Mouse (Mus musculus): ENCODE results near the gene Itpkc. TPM values are rescaled to one million over a fixed set of nuclear protein-coding genes. Genes with fewer than 3 reads are reported as not detected.

Itpkc gene
- polyA plus RNA-seq, 1 experiment from 2014 or later, result 9.5 TPM

- no peak for ATAC-seq (ENCODE audit: insufficient number of reproducible peaks, insufficient read depth, low FRiP score, low TSS enrichment, low read depth)
- Histone ChIP-seq H3K27ac (no peak overlapping the region), H3K9me3 (no peaks in the 10 kb centered on the region), H3K4me3 (replicated peaks) (no peak overlapping the region), H3K27me3 (no peaks in the 10 kb centered on the region), H3K36me3 (peaks cover 46% of the 10 kb centered on the region), H3K4me1 (replicated peaks) (peaks cover 38% of the 10 kb centered on the region), H3K9ac (replicated peaks) (no peak overlapping the region), H3K4me2 (no peak overlapping the region)
- 82% methylated on average over 6 of the region's 6 CpGs for WGBS
Measured at GRCm38 (mm10) chr7:27221939-27222338, 6.5 kb downstream of the Itpkc start.

- Histone ChIP-seq H3K4me1 (replicated peaks) (peaks cover 18% of the 10 kb centered on the region), H3K4me3 (replicated peaks) (no peak overlapping the region), H3K36me3 (peaks cover 61% of the 10 kb centered on the region), H3K9ac (replicated peaks) (no peak overlapping the region), H3K27me3 (no peaks in the 10 kb centered on the region), H3K9me3 (no peaks in the 10 kb centered on the region), H3K27ac (no peak overlapping the region), H3K4me2 (no peak overlapping the region)
- 75% methylated on average over 11 of the region's 11 CpGs for WGBS
- no peak for ATAC-seq (ENCODE audit: insufficient number of reproducible peaks, insufficient read depth, low FRiP score, low TSS enrichment, low read depth)
Measured at GRCm38 (mm10) chr7:27219937-27220336, 8.5 kb downstream of the Itpkc start.

- H3K27me3 ChIP-seq, result no peaks in the 10 kb centered on the region
- no peak overlapping the region for H3K4me2 ChIP-seq
- H3K36me3 ChIP-seq, result peaks cover 74% of the 10 kb centered on the region
- no peak overlapping the region for H3K27ac ChIP-seq
- H3K4me3 ChIP-seq (replicated peaks), result no peak overlapping the region
- H3K9me3 ChIP-seq, result no peaks in the 10 kb centered on the region
- no peak for ATAC-seq (ENCODE audit: insufficient number of reproducible peaks, insufficient read depth, low FRiP score, low TSS enrichment, low read depth)
- no peak overlapping the region for H3K9ac ChIP-seq (replicated peaks)
- H3K4me1 ChIP-seq (replicated peaks), result peaks cover 4% of the 10 kb centered on the region; the same call in 1 of the 2 replicates
- 80% methylated on average over 7 of the region's 7 CpGs for WGBS
Measured at GRCm38 (mm10) chr7:27218586-27218985, 9.9 kb downstream of the Itpkc start.

GRCm38 (mm10) chr7:27212626-27213025, 15.8 kb downstream of the Itpkc start:
- Histone ChIP-seq H3K9ac (replicated peaks) (no peak overlapping the region), H3K36me3 (peaks cover 90% of the 10 kb centered on the region), H3K9me3 (no peaks in the 10 kb centered on the region), H3K27me3 (no peaks in the 10 kb centered on the region), H3K4me1 (replicated peaks) (no peaks in the 10 kb centered on the region), H3K4me2 (no peak overlapping the region), H3K4me3 (replicated peaks) (no peak overlapping the region), H3K27ac (no peak overlapping the region)
- ATAC-seq (ENCODE audit: insufficient number of reproducible peaks, insufficient read depth, low FRiP score, low TSS enrichment, low read depth), result no peak
- WGBS, result 88% methylated on average over 2 of the region's 2 CpGs

GRCm38 (mm10) chr7:27203730-27204449, 24.6 kb downstream of the Itpkc start:
- Histone ChIP-seq H3K4me2 (no peak overlapping the region), H3K36me3 (peaks cover 76% of the 10 kb centered on the region)
- WGBS, result 91% methylated on average over 8 of the region's 8 CpGs

GRCm38 (mm10) chr7:27198779-27199178, 29.7 kb downstream of the Itpkc start:
- H3K36me3 ChIP-seq, result peaks cover 50% of the 10 kb centered on the region
- ATAC-seq (ENCODE audit: insufficient number of reproducible peaks, insufficient read depth, low FRiP score, low TSS enrichment, low read depth), result no peak
- 94% methylated on average over 8 of the region's 8 CpGs for WGBS

More at GRCm38 (mm10) chr7:27203730-27204449, 24.6 kb downstream of the Itpkc start:
- ATAC-seq (ENCODE audit: insufficient number of reproducible peaks, insufficient read depth, low FRiP score, low TSS enrichment, low read depth), result no peak
- Histone ChIP-seq H3K27me3 (no peaks in the 10 kb centered on the region), H3K9ac (replicated peaks) (no peak overlapping the region), H3K4me1 (replicated peaks) (no peaks in the 10 kb centered on the region), H3K4me3 (replicated peaks) (no peak overlapping the region), H3K27ac (no peak overlapping the region), H3K9me3 (no peaks in the 10 kb centered on the region)

GRCm38 (mm10) chr7:27198355-27198754, 30.1 kb downstream of the Itpkc start:
- no peak for ATAC-seq (ENCODE audit: insufficient number of reproducible peaks, insufficient read depth, low FRiP score, low TSS enrichment, low read depth)
- no peak overlapping the region for H3K4me3 ChIP-seq (replicated peaks)
- peaks cover 15% of the 10 kb centered on the region for H3K4me1 ChIP-seq (replicated peaks)
- H3K4me2 ChIP-seq, result no peak overlapping the region
- no peak overlapping the region for H3K9ac ChIP-seq (replicated peaks)
- H3K9me3 ChIP-seq, result no peaks in the 10 kb centered on the region
- peaks cover 50% of the 10 kb centered on the region for H3K36me3 ChIP-seq
- H3K27me3 ChIP-seq, result no peaks in the 10 kb centered on the region
- no peak overlapping the region for H3K27ac ChIP-seq

More at GRCm38 (mm10) chr7:27198779-27199178, 29.7 kb downstream of the Itpkc start:
- H3K9me3 ChIP-seq, result no peaks in the 10 kb centered on the region
- H3K4me3 ChIP-seq (replicated peaks), result no peak overlapping the region
- H3K4me2 ChIP-seq, result no peak overlapping the region
- H3K27ac ChIP-seq, result no peak overlapping the region
- H3K27me3 ChIP-seq, result no peaks in the 10 kb centered on the region
- peaks cover 12% of the 10 kb centered on the region for H3K4me1 ChIP-seq (replicated peaks)
- H3K9ac ChIP-seq (replicated peaks), result no peak overlapping the region

GRCm38 (mm10) chr7:27197634-27198033, 30.8 kb downstream of the Itpkc start:
- H3K4me1 ChIP-seq (replicated peaks), result peaks cover 15% of the 10 kb centered on the region
- H3K4me3 ChIP-seq (replicated peaks), result no peak overlapping the region
- 88% methylated on average over 8 of the region's 8 CpGs for WGBS
- no peak overlapping the region for H3K27ac ChIP-seq
- no peak overlapping the region for H3K4me2 ChIP-seq
- H3K9me3 ChIP-seq, result no peaks in the 10 kb centered on the region
- no peak for ATAC-seq (ENCODE audit: insufficient number of reproducible peaks, insufficient read depth, low FRiP score, low TSS enrichment, low read depth)
- H3K36me3 ChIP-seq, result peaks cover 50% of the 10 kb centered on the region
- H3K27me3 ChIP-seq, result no peaks in the 10 kb centered on the region
- H3K9ac ChIP-seq (replicated peaks), result no peak overlapping the region

- Histone ChIP-seq H3K9ac (replicated peaks) (no peak overlapping the region), H3K4me1 (replicated peaks) (peaks cover 15% of the 10 kb centered on the region), H3K4me2 (peak overlapping the region; percentile 58; the same call in 1 of the 2 replicates), H3K9me3 (no peaks in the 10 kb centered on the region), H3K36me3 (peaks cover 51% of the 10 kb centered on the region), H3K27ac (no peak overlapping the region; the same call in 1 of the 2 replicates), H3K27me3 (no peaks in the 10 kb centered on the region), H3K4me3 (replicated peaks) (no peak overlapping the region)
- 93% methylated on average over 3 of the region's 3 CpGs for WGBS
- no peak for ATAC-seq (ENCODE audit: insufficient number of reproducible peaks, insufficient read depth, low FRiP score, low TSS enrichment, low read depth)
Measured at GRCm38 (mm10) chr7:27197136-27197535, 31.3 kb downstream of the Itpkc start.

GRCm38 (mm10) chr7:27195681-27196611, 32.5 kb downstream of the Itpkc start, which contains the start of the genes BC024978 and Snrpa:
Gene BC024978, plus strand, starts transcription at chr7:27195781.
Gene Snrpa, minus strand, starts transcription at chr7:27196271.
- peaks cover 15% of the 10 kb centered on the region for H3K4me1 ChIP-seq (replicated peaks)
- no peaks in the 10 kb centered on the region for H3K9me3 ChIP-seq
- peak within 1 kb of the TSS; percentile 98 for H3K27ac ChIP-seq
- no peaks in the 10 kb centered on the region for H3K27me3 ChIP-seq
- H3K4me2 ChIP-seq, result peak within 1 kb of the TSS; percentile 85
- peak within 1 kb of the TSS; percentile 89 for H3K9ac ChIP-seq (replicated peaks)
- ATAC-seq (ENCODE audit: insufficient number of reproducible peaks, insufficient read depth, low FRiP score, low TSS enrichment, low read depth), result peak; percentile 98
- peak within 1 kb of the TSS; percentile 77 for H3K4me3 ChIP-seq (replicated peaks)
- under 1% methylated on average over 63 of the region's 64 CpGs for WGBS
- H3K36me3 ChIP-seq, result peaks cover 53% of the 10 kb centered on the region

- H3K36me3 ChIP-seq, result peaks cover 62% of the 10 kb centered on the region
- H3K27ac ChIP-seq, result no peak overlapping the region
- ATAC-seq (ENCODE audit: insufficient number of reproducible peaks, insufficient read depth, low FRiP score, low TSS enrichment, low read depth), result no peak
- H3K4me3 ChIP-seq (replicated peaks), result 0 out of 2 replicates have a peak overlapping the region, but pooled peaks have one; percentile 3
- 88% methylated on average over 4 of the region's 4 CpGs for WGBS
- H3K4me2 ChIP-seq, result 0 out of 2 replicates have a peak overlapping the region, but pooled peaks have one; percentile 85
- H3K4me1 ChIP-seq (replicated peaks), result peaks cover 15% of the 10 kb centered on the region
- H3K9me3 ChIP-seq, result no peaks in the 10 kb centered on the region
- H3K27me3 ChIP-seq, result no peaks in the 10 kb centered on the region
- 0 out of 2 replicates have a peak overlapping the region, but pooled peaks have one; percentile 0 for H3K9ac ChIP-seq (replicated peaks)
Measured at GRCm38 (mm10) chr7:27193731-27194130, 34.7 kb downstream of the Itpkc start.
